Mouse (Mus musculus): ENCODE measurements around the gene Pigs. TPM values are rescaled to one million over a fixed set of nuclear protein-coding genes. Genes with fewer than 3 reads are reported as not detected.

The Pigs gene
- polyA plus RNA-seq, 1 experiment from 2014 or later = 36.0 TPM

GRCm38 (mm10) chr11:78370389-78370788 lies 42.2 kb downstream of the Pigs start:
- no peaks in the 10 kb centered on the region for H3K36me3 ChIP-seq (ENCODE audit: control insufficient read depth, insufficient read depth)
- no peak overlapping the region for H3K27ac ChIP-seq (ENCODE audit: low read length)
- ATAC-seq (ENCODE audit: low read depth) = no peak
- no peak overlapping the region for H3K4me3 ChIP-seq (ENCODE audit: low read depth, low read length)
- H3K27me3 ChIP-seq (ENCODE audit: control insufficient read depth, insufficient read depth, low read depth, low read length) = no peaks in the 10 kb centered on the region
- no peak overlapping the region for H3K9ac ChIP-seq (ENCODE audit: low read depth, low read length)
- H3K4me2 ChIP-seq (ENCODE audit: low read depth, low read length) = no peak overlapping the region
- no peaks in the 10 kb centered on the region for H3K4me1 ChIP-seq (ENCODE audit: control insufficient read depth, low read depth, low read length)
- no peaks in the 10 kb centered on the region for H3K9me3 ChIP-seq (replicated peaks; ENCODE audit: control insufficient read depth, low read length)
- WGBS (ENCODE audit: insufficient replicate concordance) = 19% methylated on average over 1 of the region's 1 CpGs

- no peak for ATAC-seq (ENCODE audit: low read depth)
- no peak overlapping the region for H3K27ac ChIP-seq (ENCODE audit: low read length)
- no peak overlapping the region for H3K4me2 ChIP-seq (ENCODE audit: low read depth, low read length)
- no peaks in the 10 kb centered on the region for H3K4me1 ChIP-seq (ENCODE audit: control insufficient read depth, low read depth, low read length)
- H3K36me3 ChIP-seq (ENCODE audit: control insufficient read depth, insufficient read depth) = no peaks in the 10 kb centered on the region
- no peak overlapping the region for H3K9ac ChIP-seq (ENCODE audit: low read depth, low read length)
- no peaks in the 10 kb centered on the region for H3K27me3 ChIP-seq (ENCODE audit: control insufficient read depth, insufficient read depth, low read depth, low read length)
- no peak overlapping the region for H3K4me3 ChIP-seq (ENCODE audit: low read depth, low read length)
- no peaks in the 10 kb centered on the region for H3K9me3 ChIP-seq (replicated peaks; ENCODE audit: control insufficient read depth, low read length)
- WGBS (ENCODE audit: insufficient replicate concordance) = 66% methylated on average over 11 of the region's 11 CpGs
Measured at GRCm38 (mm10) chr11:78371711-78372110, 43.5 kb downstream of the Pigs start.

- Histone ChIP-seq H3K36me3 (ENCODE audit: control insufficient read depth, insufficient read depth) (no peaks in the 10 kb centered on the region), H3K27ac (ENCODE audit: low read length) (no peak overlapping the region), H3K9me3 (replicated peaks; ENCODE audit: control insufficient read depth, low read length) (no peaks in the 10 kb centered on the region), H3K4me3 (ENCODE audit: low read depth, low read length) (no peak overlapping the region), H3K9ac (ENCODE audit: low read depth, low read length) (no peak overlapping the region), H3K27me3 (ENCODE audit: control insufficient read depth, insufficient read depth, low read depth, low read length) (no peaks in the 10 kb centered on the region), H3K4me1 (ENCODE audit: control insufficient read depth, low read depth, low read length) (no peaks in the 10 kb centered on the region), H3K4me2 (ENCODE audit: low read depth, low read length) (no peak overlapping the region)
- ATAC-seq (ENCODE audit: low read depth) = no peak
- WGBS (ENCODE audit: insufficient replicate concordance) = 60% methylated on average over 3 of the region's 3 CpGs
Measured at GRCm38 (mm10) chr11:78372166-78372565, 44.0 kb downstream of the Pigs start.

- WGBS (ENCODE audit: insufficient replicate concordance) = 53% methylated on average over 7 of the region's 7 CpGs
- Histone ChIP-seq H3K4me3 (ENCODE audit: low read depth, low read length) (no peak overlapping the region), H3K27me3 (ENCODE audit: control insufficient read depth, insufficient read depth, low read depth, low read length) (no peaks in the 10 kb centered on the region), H3K4me2 (ENCODE audit: low read depth, low read length) (no peak overlapping the region), H3K36me3 (ENCODE audit: control insufficient read depth, insufficient read depth) (no peaks in the 10 kb centered on the region), H3K9ac (ENCODE audit: low read depth, low read length) (no peak overlapping the region), H3K27ac (ENCODE audit: low read length) (no peak overlapping the region), H3K4me1 (ENCODE audit: control insufficient read depth, low read depth, low read length) (no peaks in the 10 kb centered on the region), H3K9me3 (replicated peaks; ENCODE audit: control insufficient read depth, low read length) (no peaks in the 10 kb centered on the region)
- no peak for ATAC-seq (ENCODE audit: low read depth)
Measured at GRCm38 (mm10) chr11:78372610-78373009, 44.4 kb downstream of the Pigs start.

- no peaks in the 10 kb centered on the region for H3K4me1 ChIP-seq (ENCODE audit: control insufficient read depth, low read depth, low read length)
- no peaks in the 10 kb centered on the region for H3K27me3 ChIP-seq (ENCODE audit: control insufficient read depth, insufficient read depth, low read depth, low read length)
- no peak overlapping the region for H3K9ac ChIP-seq (ENCODE audit: low read depth, low read length)
- H3K9me3 ChIP-seq (replicated peaks; ENCODE audit: control insufficient read depth, low read length) = no peaks in the 10 kb centered on the region
- H3K4me2 ChIP-seq (ENCODE audit: low read depth, low read length) = no peak overlapping the region
- no peaks in the 10 kb centered on the region for H3K36me3 ChIP-seq (ENCODE audit: control insufficient read depth, insufficient read depth)
- ATAC-seq (ENCODE audit: low read depth) = no peak
- H3K4me3 ChIP-seq (ENCODE audit: low read depth, low read length) = no peak overlapping the region
- no peak overlapping the region for H3K27ac ChIP-seq (ENCODE audit: low read length)
- WGBS (ENCODE audit: insufficient replicate concordance) = 74% methylated on average over 8 of the region's 8 CpGs
Measured at GRCm38 (mm10) chr11:78374147-78374546, 45.9 kb downstream of the Pigs start.

GRCm38 (mm10) chr11:78377549-78378159 lies 49.4 kb downstream of the Pigs start:
- Histone ChIP-seq H3K9ac (ENCODE audit: low read depth, low read length) (no peak overlapping the region), H3K27ac (ENCODE audit: low read length) (no peak overlapping the region), H3K4me1 (ENCODE audit: control insufficient read depth, low read depth, low read length) (no peaks in the 10 kb centered on the region), H3K27me3 (ENCODE audit: control insufficient read depth, insufficient read depth, low read depth, low read length) (no peaks in the 10 kb centered on the region), H3K4me3 (ENCODE audit: low read depth, low read length) (no peak overlapping the region), H3K36me3 (ENCODE audit: control insufficient read depth, insufficient read depth) (no peaks in the 10 kb centered on the region), H3K9me3 (replicated peaks; ENCODE audit: control insufficient read depth, low read length) (no peaks in the 10 kb centered on the region), H3K4me2 (ENCODE audit: low read depth, low read length) (no peak overlapping the region)
- ATAC-seq (ENCODE audit: low read depth) = no peak
- 36% methylated on average over 12 of the region's 12 CpGs for WGBS (ENCODE audit: insufficient replicate concordance)

- no peak for ATAC-seq (ENCODE audit: low read depth)
Measured at GRCm38 (mm10) chr11:78380351-78380750, 52.1 kb downstream of the Pigs start.

GRCm38 (mm10) chr11:78380996-78381395 lies 52.8 kb downstream of the Pigs start:
- H3K27me3 ChIP-seq (ENCODE audit: control insufficient read depth, insufficient read depth, low read depth, low read length) = no peaks in the 10 kb centered on the region
- H3K9ac ChIP-seq (ENCODE audit: low read depth, low read length) = no peak overlapping the region
- ATAC-seq (ENCODE audit: low read depth) = no peak
- H3K4me1 ChIP-seq (ENCODE audit: control insufficient read depth, low read depth, low read length) = no peaks in the 10 kb centered on the region
- H3K27ac ChIP-seq (ENCODE audit: low read length) = no peak overlapping the region
- H3K4me3 ChIP-seq (ENCODE audit: low read depth, low read length) = no peak overlapping the region
- no peaks in the 10 kb centered on the region for H3K36me3 ChIP-seq (ENCODE audit: control insufficient read depth, insufficient read depth)
- H3K9me3 ChIP-seq (replicated peaks; ENCODE audit: control insufficient read depth, low read length) = no peaks in the 10 kb centered on the region
- no peak overlapping the region for H3K4me2 ChIP-seq (ENCODE audit: low read depth, low read length)
- 62% methylated on average over 3 of the region's 3 CpGs for WGBS (ENCODE audit: insufficient replicate concordance)

More at GRCm38 (mm10) chr11:78380351-78380750, 52.1 kb downstream of the Pigs start:
- H3K9ac ChIP-seq (ENCODE audit: low read depth, low read length) = no peak overlapping the region
- H3K4me2 ChIP-seq (ENCODE audit: low read depth, low read length) = no peak overlapping the region
- no peaks in the 10 kb centered on the region for H3K4me1 ChIP-seq (ENCODE audit: control insufficient read depth, low read depth, low read length)
- H3K27me3 ChIP-seq (ENCODE audit: control insufficient read depth, insufficient read depth, low read depth, low read length) = no peaks in the 10 kb centered on the region
- H3K36me3 ChIP-seq (ENCODE audit: control insufficient read depth, insufficient read depth) = no peaks in the 10 kb centered on the region
- WGBS (ENCODE audit: insufficient replicate concordance) = 59% methylated on average over 4 of the region's 4 CpGs
- H3K27ac ChIP-seq (ENCODE audit: low read length) = no peak overlapping the region
- no peaks in the 10 kb centered on the region for H3K9me3 ChIP-seq (replicated peaks; ENCODE audit: control insufficient read depth, low read length)
- H3K4me3 ChIP-seq (ENCODE audit: low read depth, low read length) = no peak overlapping the region

GRCm38 (mm10) chr11:78382286-78382685 lies 54.1 kb downstream of the Pigs start:
- ATAC-seq (ENCODE audit: low read depth) = no peak
- H3K27me3 ChIP-seq (ENCODE audit: control insufficient read depth, insufficient read depth, low read depth, low read length) = no peaks in the 10 kb centered on the region
- no peaks in the 10 kb centered on the region for H3K36me3 ChIP-seq (ENCODE audit: control insufficient read depth, insufficient read depth)
- H3K27ac ChIP-seq (ENCODE audit: low read length) = no peak overlapping the region
- H3K4me3 ChIP-seq (ENCODE audit: low read depth, low read length) = no peak overlapping the region
- H3K9ac ChIP-seq (ENCODE audit: low read depth, low read length) = no peak overlapping the region
- H3K9me3 ChIP-seq (replicated peaks; ENCODE audit: control insufficient read depth, low read length) = no peaks in the 10 kb centered on the region
- H3K4me2 ChIP-seq (ENCODE audit: low read depth, low read length) = no peak overlapping the region
- 63% methylated on average over 7 of the region's 7 CpGs for WGBS (ENCODE audit: insufficient replicate concordance)
- no peaks in the 10 kb centered on the region for H3K4me1 ChIP-seq (ENCODE audit: control insufficient read depth, low read depth, low read length)

All from liver, embryonic 16.5 days (tissue).